Comparison of ENCODE assay signal across 8 mouse cellular contexts in genomic region chr5:111530628-111531524, GRCm38 (mm10).
DNase-seq lines count a peak whose midpoint lies in the region; ATAC-seq lines count a peak whose summit lies in the region.

No protein-coding gene starts in this region.

- no peaks in the 10 kb centered on the region for H3K9me3 ChIP-seq in embryonic facial prominence, embryonic 13.5 days

- peak overlapping the region; percentile 64 for H3K9ac ChIP-seq in embryonic facial prominence, embryonic 13.5 days

- 11% methylated on average over 26 of the region's 26 CpGs for WGBS in embryonic facial prominence, embryonic 13.5 days

- H3K4me1 ChIP-seq in embryonic facial prominence, embryonic 13.5 days: peaks cover 36% of the 10 kb centered on the region

- H3K27ac ChIP-seq in embryonic facial prominence, embryonic 13.5 days: peak overlapping the region; percentile 74

- H3K4me3 ChIP-seq in embryonic facial prominence, embryonic 13.5 days: peak overlapping the region; percentile 23

- peak; percentile 56 for DNase-seq in Muller cell, postnatal 12 days (ENCODE audit: inconsistent ontology term)
- peak; percentile 40 to 49 for DNase-seq in heart, postnatal 10 days
- peak; percentile 17 for DNase-seq in liver
- DNase-seq in yolk sac, embryonic 10.5 days (ENCODE audit: low spot score): peak; percentile 66
- DNase-seq in left cerebral cortex, postnatal 4 days: no peak
- no peak for DNase-seq in thymus, postnatal 25 days
- DNase-seq in cerebellum, adult 11 months: no peak

- H3K27me3 ChIP-seq in embryonic facial prominence, embryonic 13.5 days: 0 out of 2 replicates have a peak, but pooled peaks cover 3% of the 10 kb centered on the region

- peak overlapping the region; percentile 53 for H3K4me2 ChIP-seq in embryonic facial prominence, embryonic 13.5 days

- H3K36me3 ChIP-seq in embryonic facial prominence, embryonic 13.5 days: no peaks in the 10 kb centered on the region

- ATAC-seq in embryonic facial prominence, embryonic 13.5 days (ENCODE audit: insufficient number of reproducible peaks, insufficient read depth, low FRiP score, low TSS enrichment, low read depth): no peak

- intact Hi-C loops in heart, postnatal 10 days (cut with DNase I): no loop called here
- intact Hi-C loops in left cerebral cortex, postnatal 4 days (cut with DNase I): no loop called here

Comparison
In these comparisons a context has a peak if more than half of its experiments do, and no peak if none do; other contexts are left out.
1. DNase-seq: peak in Muller cell, postnatal 12 days (single experiment), heart, postnatal 10 days (2 of 2), liver (single experiment) and yolk sac, embryonic 10.5 days (single experiment); none in left cerebral cortex, postnatal 4 days (single experiment), thymus, postnatal 25 days (single experiment) and cerebellum, adult 11 months (single experiment).